Mouse (Mus musculus): ENCODE data around the gene Prkca. TPM values are rescaled to one million over a fixed set of nuclear protein-coding genes. Genes with fewer than 3 reads are reported as not detected.

The Prkca gene
- polyA plus RNA-seq, 1 experiment from 2014 or later: 12.9 TPM

- H3K4me3 ChIP-seq: no peak overlapping the region
- 85% methylated on average over 4 of the region's 4 CpGs for WGBS
- no peaks in the 10 kb centered on the region for H3K27me3 ChIP-seq (replicated peaks)
- H3K4me1 ChIP-seq: peaks cover 51% of the 10 kb centered on the region
- no peak overlapping the region for H3K27ac ChIP-seq (replicated peaks)
- no peak overlapping the region for H3K9ac ChIP-seq
- no peak overlapping the region for H3K4me2 ChIP-seq
- H3K36me3 ChIP-seq: no peaks in the 10 kb centered on the region
- no peaks in the 10 kb centered on the region for H3K9me3 ChIP-seq
- ATAC-seq (ENCODE audit: extremely low read depth, insufficient number of reproducible peaks, low FRiP score, low TSS enrichment): no peak
Observed at GRCm38 (mm10) chr11:108199429-108199985, 144.2 kb downstream of the Prkca start.

- Histone ChIP-seq H3K9ac (no peak overlapping the region), H3K4me3 (no peak overlapping the region), H3K27me3 (replicated peaks) (no peaks in the 10 kb centered on the region), H3K9me3 (no peaks in the 10 kb centered on the region), H3K27ac (replicated peaks) (no peak overlapping the region), H3K4me1 (peaks cover 51% of the 10 kb centered on the region), H3K36me3 (no peaks in the 10 kb centered on the region), H3K4me2 (no peak overlapping the region)
- no peak for ATAC-seq (ENCODE audit: extremely low read depth, insufficient number of reproducible peaks, low FRiP score, low TSS enrichment)
- WGBS: 34% methylated on average over 5 of the region's 5 CpGs
Observed at GRCm38 (mm10) chr11:108198592-108198991, 145.1 kb downstream of the Prkca start.

- no peak overlapping the region for H3K4me2 ChIP-seq
- no peak overlapping the region for H3K27ac ChIP-seq (replicated peaks)
- no peak for ATAC-seq (ENCODE audit: extremely low read depth, insufficient number of reproducible peaks, low FRiP score, low TSS enrichment)
- H3K36me3 ChIP-seq: no peaks in the 10 kb centered on the region
- H3K27me3 ChIP-seq (replicated peaks): no peaks in the 10 kb centered on the region
- peaks cover 49% of the 10 kb centered on the region for H3K4me1 ChIP-seq
- WGBS: 73% methylated on average over 9 of the region's 9 CpGs
- H3K9me3 ChIP-seq: no peaks in the 10 kb centered on the region
- no peak overlapping the region for H3K9ac ChIP-seq
- H3K4me3 ChIP-seq: no peak overlapping the region
Observed at GRCm38 (mm10) chr11:108197427-108198218, 146.1 kb downstream of the Prkca start.

GRCm38 (mm10) chr11:108196796-108197195 lies 146.9 kb downstream of the Prkca start:
- H3K9me3 ChIP-seq: no peaks in the 10 kb centered on the region
- no peak overlapping the region for H3K27ac ChIP-seq (replicated peaks)
- H3K27me3 ChIP-seq (replicated peaks): no peaks in the 10 kb centered on the region
- WGBS: 83% methylated on average over 3 of the region's 3 CpGs
- no peak overlapping the region for H3K4me3 ChIP-seq
- no peak for ATAC-seq (ENCODE audit: extremely low read depth, insufficient number of reproducible peaks, low FRiP score, low TSS enrichment)
- H3K4me1 ChIP-seq: peaks cover 49% of the 10 kb centered on the region
- no peaks in the 10 kb centered on the region for H3K36me3 ChIP-seq
- no peak overlapping the region for H3K4me2 ChIP-seq
- H3K9ac ChIP-seq: no peak overlapping the region

GRCm38 (mm10) chr11:108190298-108190697 lies 153.4 kb downstream of the Prkca start:
- Histone ChIP-seq H3K9ac (no peak overlapping the region), H3K36me3 (peaks cover 15% of the 10 kb centered on the region), H3K4me1 (peaks cover 24% of the 10 kb centered on the region), H3K4me2 (no peak overlapping the region), H3K4me3 (no peak overlapping the region), H3K27ac (replicated peaks) (no peak overlapping the region), H3K9me3 (no peaks in the 10 kb centered on the region), H3K27me3 (replicated peaks) (no peaks in the 10 kb centered on the region)
- 81% methylated on average over 6 of the region's 6 CpGs for WGBS
- ATAC-seq (ENCODE audit: extremely low read depth, insufficient number of reproducible peaks, low FRiP score, low TSS enrichment): no peak

- H3K9ac ChIP-seq: no peak overlapping the region
- H3K4me2 ChIP-seq: no peak overlapping the region
- no peaks in the 10 kb centered on the region for H3K9me3 ChIP-seq
- WGBS: 81% methylated on average over 3 of the region's 3 CpGs
- H3K4me1 ChIP-seq: peaks cover 17% of the 10 kb centered on the region
- H3K4me3 ChIP-seq: no peak overlapping the region
- H3K27ac ChIP-seq (replicated peaks): no peak overlapping the region
- no peaks in the 10 kb centered on the region for H3K27me3 ChIP-seq (replicated peaks)
- H3K36me3 ChIP-seq: peaks cover 15% of the 10 kb centered on the region
- ATAC-seq (ENCODE audit: extremely low read depth, insufficient number of reproducible peaks, low FRiP score, low TSS enrichment): no peak
Observed at GRCm38 (mm10) chr11:108189362-108189761, 154.4 kb downstream of the Prkca start.

- Histone ChIP-seq H3K4me2 (no peak overlapping the region), H3K9ac (no peak overlapping the region), H3K4me1 (peaks cover 24% of the 10 kb centered on the region), H3K36me3 (peaks cover 3% of the 10 kb centered on the region), H3K4me3 (no peak overlapping the region), H3K27ac (replicated peaks) (no peak overlapping the region), H3K27me3 (replicated peaks) (no peaks in the 10 kb centered on the region), H3K9me3 (no peaks in the 10 kb centered on the region)
- ATAC-seq (ENCODE audit: extremely low read depth, insufficient number of reproducible peaks, low FRiP score, low TSS enrichment): no peak
- WGBS: 80% methylated on average over 5 of the region's 5 CpGs
Observed at GRCm38 (mm10) chr11:108182421-108182820, 161.3 kb downstream of the Prkca start.

- H3K4me3 ChIP-seq: no peak overlapping the region
- H3K27ac ChIP-seq (replicated peaks): no peak overlapping the region
- no peak overlapping the region for H3K4me2 ChIP-seq
- no peaks in the 10 kb centered on the region for H3K9me3 ChIP-seq
- no peaks in the 10 kb centered on the region; the same call in 1 of the 2 replicates for H3K36me3 ChIP-seq
- no peak overlapping the region for H3K9ac ChIP-seq
- ATAC-seq (ENCODE audit: extremely low read depth, insufficient number of reproducible peaks, low FRiP score, low TSS enrichment): no peak
- 85% methylated on average over 10 of the region's 10 CpGs for WGBS
- H3K27me3 ChIP-seq (replicated peaks): no peaks in the 10 kb centered on the region
- peaks cover 24% of the 10 kb centered on the region for H3K4me1 ChIP-seq
Observed at GRCm38 (mm10) chr11:108181012-108181713, 162.6 kb downstream of the Prkca start.

GRCm38 (mm10) chr11:108178802-108179201 lies 164.9 kb downstream of the Prkca start:
- no peak for ATAC-seq (ENCODE audit: extremely low read depth, insufficient number of reproducible peaks, low FRiP score, low TSS enrichment)
- WGBS: 80% methylated on average over 5 of the region's 5 CpGs

GRCm38 (mm10) chr11:108178258-108178657 lies 165.5 kb downstream of the Prkca start:
- H3K27me3 ChIP-seq (replicated peaks): no peaks in the 10 kb centered on the region
- no peaks in the 10 kb centered on the region for H3K9me3 ChIP-seq
- H3K36me3 ChIP-seq: no peaks in the 10 kb centered on the region
- no peak overlapping the region for H3K9ac ChIP-seq
- ATAC-seq (ENCODE audit: extremely low read depth, insufficient number of reproducible peaks, low FRiP score, low TSS enrichment): no peak
- 87% methylated on average over 3 of the region's 3 CpGs for WGBS
- H3K27ac ChIP-seq (replicated peaks): no peak overlapping the region
- H3K4me3 ChIP-seq: no peak overlapping the region
- H3K4me2 ChIP-seq: no peak overlapping the region
- H3K4me1 ChIP-seq: peaks cover 18% of the 10 kb centered on the region

More at GRCm38 (mm10) chr11:108178802-108179201, 164.9 kb downstream of the Prkca start:
- H3K9ac ChIP-seq: no peak overlapping the region
- no peaks in the 10 kb centered on the region for H3K9me3 ChIP-seq
- H3K4me3 ChIP-seq: no peak overlapping the region
- H3K27ac ChIP-seq (replicated peaks): no peak overlapping the region
- no peaks in the 10 kb centered on the region for H3K27me3 ChIP-seq (replicated peaks)
- no peak overlapping the region for H3K4me2 ChIP-seq
- no peaks in the 10 kb centered on the region for H3K36me3 ChIP-seq
- peaks cover 19% of the 10 kb centered on the region for H3K4me1 ChIP-seq

GRCm38 (mm10) chr11:108176715-108177114 lies 167.0 kb downstream of the Prkca start:
- Histone ChIP-seq H3K36me3 (no peaks in the 10 kb centered on the region), H3K4me1 (peaks cover 9% of the 10 kb centered on the region), H3K9ac (no peak overlapping the region), H3K4me3 (no peak overlapping the region), H3K27me3 (replicated peaks) (no peaks in the 10 kb centered on the region), H3K4me2 (no peak overlapping the region), H3K27ac (replicated peaks) (no peak overlapping the region), H3K9me3 (no peaks in the 10 kb centered on the region)
- no peak for ATAC-seq (ENCODE audit: extremely low read depth, insufficient number of reproducible peaks, low FRiP score, low TSS enrichment)
- WGBS: 81% methylated on average over 5 of the region's 5 CpGs
